Mouse (Mus musculus): Measurements from ENCODE around the gene Med18.

DNA sequence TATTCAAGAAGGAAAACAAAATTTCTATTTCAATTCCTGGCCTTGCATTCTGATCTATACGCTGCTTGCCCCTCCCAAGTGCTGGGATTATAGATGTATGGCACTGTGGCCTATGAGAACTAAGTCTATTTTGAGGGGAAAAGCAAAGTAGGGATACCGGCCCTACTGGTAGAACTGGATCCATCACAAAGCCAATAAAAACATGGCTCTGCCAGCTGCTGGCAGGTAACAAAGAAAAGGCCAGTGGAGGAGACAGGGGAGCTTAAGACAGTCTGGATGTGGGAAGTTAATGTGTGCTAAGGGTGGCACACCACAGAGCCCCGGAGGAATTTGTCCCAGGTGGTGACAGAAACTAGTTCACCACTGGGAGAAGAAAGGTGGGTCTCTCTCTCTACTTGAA lies 8.6 kb downstream of the Med18 start:
- TF ChIP-seq BHLHE40 (IDR thresholded peaks at IDR 0.05; ENCODE audit: borderline replicate concordance, low read depth, low read length): no peak
- TF ChIP-seq POLR2A (IDR thresholded peaks at IDR 0.05; ENCODE audit: control insufficient read depth in 1 of 2, insufficient read depth in 1 of 2, low read depth in 1 of 2, low read length in 2 of 2, poor library complexity in 1 of 2): no peak
- TF ChIP-seq MAX (IDR thresholded peaks at IDR 0.05; ENCODE audit: low read length): no peak
- TF ChIP-seq EP300 (IDR thresholded peaks at IDR 0.05; ENCODE audit: low read depth in 1 of 2, low read length in 2 of 2): no peak
- no peak for TF ChIP-seq CHD2 (IDR thresholded peaks at IDR 0.05; ENCODE audit: low read length)
